Mouse (Mus musculus): Measurements from ENCODE around the gene Gm8279. TPM values are rescaled to one million over a fixed set of nuclear protein-coding genes. Genes with fewer than 3 reads are reported as not detected.
"Not testable (repeated sequence)": the region's sequence is repeated elsewhere in the genome, so short reads cannot be mapped to it uniquely, and the experiment has no call there.

Gene Gm8279
- polyA plus RNA-seq (2016; fragmentation: Nextera tagmentation; extraction: Ambion mirVana) = not detected in 2 replicates

GRCm38 (mm10) chr14:5131219-5131618, at the start of gene Gm8279:
Gm8279 (plus strand) TSS chr14:5131519.
- H3K4me1 ChIP-seq; H3K4me3 ChIP-seq; H3K9me3 ChIP-seq; H3K27me3 ChIP-seq (ENCODE audit: insufficient read depth, poor library complexity, severe bottlenecking); H3K36me3 ChIP-seq; DNase-seq (ENCODE audit: low spot score); H3K27ac ChIP-seq: not testable (repeated sequence)
- 77% methylated on average over 2 of the region's 2 CpGs for WGBS

- H3K27me3 ChIP-seq (ENCODE audit: insufficient read depth, poor library complexity, severe bottlenecking); H3K36me3 ChIP-seq; H3K27ac ChIP-seq; H3K4me3 ChIP-seq; H3K9me3 ChIP-seq; H3K4me1 ChIP-seq; DNase-seq (ENCODE audit: low spot score): not testable (repeated sequence)
- no CpG with 5 or more reads among the region's 1 CpGs for WGBS
Measured at GRCm38 (mm10) chr14:5164235-5164634, 32.9 kb downstream of the Gm8279 start, which contains the start of gene Gm3317. Gm3317 (plus strand) TSS chr14:5164535.

GRCm38 (mm10) chr14:5185493-5185892, 54.2 kb downstream of the Gm8279 start, which contains the start of gene Gm8271:
Gm8271 (plus strand) TSS chr14:5185793.
- not testable (repeated sequence) for H3K4me3 ChIP-seq; DNase-seq (ENCODE audit: low spot score)
- WGBS = no CpG with 5 or more reads among the region's 3 CpGs

More at GRCm38 (mm10) chr14:5185493-5185892, 54.2 kb downstream of the Gm8279 start, which contains the start of gene Gm8271:
- H3K27me3 ChIP-seq (ENCODE audit: insufficient read depth, poor library complexity, severe bottlenecking); H3K27ac ChIP-seq; H3K36me3 ChIP-seq; H3K9me3 ChIP-seq; H3K4me1 ChIP-seq: not testable (repeated sequence)

Other genes with a start within 250 kb of the Gm8279 start
- gene Gm3278, start 239.1 kb upstream of the Gm8279 start, polyA plus RNA-seq (2016; fragmentation: Nextera tagmentation; extraction: Ambion mirVana) = 0.30 TPM in 1 of 2 replicates, not detected in the other
- not detected in 2 replicates for gene Gm8297, start 147.6 kb upstream of the Gm8279 start, polyA plus RNA-seq (2016; fragmentation: Nextera tagmentation; extraction: Ambion mirVana)
- not detected in 2 replicates for gene Gm3298, start 115.6 kb upstream of the Gm8279 start, polyA plus RNA-seq (2016; fragmentation: Nextera tagmentation; extraction: Ambion mirVana)
- gene 4930555G01Rik, start 80.9 kb upstream of the Gm8279 start, polyA plus RNA-seq (2016; fragmentation: Nextera tagmentation; extraction: Ambion mirVana) = not detected in 2 replicates
- 2.4 and 2.9 TPM in 2 replicates for gene Gm8281, start 60.5 kb upstream of the Gm8279 start, polyA plus RNA-seq (2016; fragmentation: Nextera tagmentation; extraction: Ambion mirVana)
- not detected in 2 replicates for gene Gm3317, start 33.0 kb downstream of the Gm8279 start, polyA plus RNA-seq (2016; fragmentation: Nextera tagmentation; extraction: Ambion mirVana)
- not detected in 2 replicates for gene Gm8271, start 54.3 kb downstream of the Gm8279 start, polyA plus RNA-seq (2016; fragmentation: Nextera tagmentation; extraction: Ambion mirVana)
- not detected in 2 replicates for gene Gm3526, start 129.1 kb downstream of the Gm8279 start, polyA plus RNA-seq (2016; fragmentation: Nextera tagmentation; extraction: Ambion mirVana)
- not detected in 2 replicates for gene Gm3542, start 203.4 kb downstream of the Gm8279 start, polyA plus RNA-seq (2016; fragmentation: Nextera tagmentation; extraction: Ambion mirVana)

Measured in heart, embryonic 10.5 days (tissue).